Mouse (Mus musculus) bone marrow, adult 2 months (tissue): ENCODE results near the gene Gtsf1l.

Experiments used
- CTCF ChIP-seq: fragments of 200-500 bp; IDR thresholded peaks from 2 replicates; pipeline ENCODE4 v1.5.1; 2011; ENCODE audit warnings: low read length, control low read depth; ENCODE audit not compliant: control insufficient read depth, insufficient read depth
- POLR2A ChIP-seq: fragments of 200-500 bp; IDR thresholded peaks from 2 replicates; pipeline ENCODE4 v1.6.1; 2011; ENCODE audit warnings: low read depth, mild to moderate bottlenecking, control low read depth, low read length, borderline replicate concordance; ENCODE audit not compliant: control insufficient read depth

DNA sequence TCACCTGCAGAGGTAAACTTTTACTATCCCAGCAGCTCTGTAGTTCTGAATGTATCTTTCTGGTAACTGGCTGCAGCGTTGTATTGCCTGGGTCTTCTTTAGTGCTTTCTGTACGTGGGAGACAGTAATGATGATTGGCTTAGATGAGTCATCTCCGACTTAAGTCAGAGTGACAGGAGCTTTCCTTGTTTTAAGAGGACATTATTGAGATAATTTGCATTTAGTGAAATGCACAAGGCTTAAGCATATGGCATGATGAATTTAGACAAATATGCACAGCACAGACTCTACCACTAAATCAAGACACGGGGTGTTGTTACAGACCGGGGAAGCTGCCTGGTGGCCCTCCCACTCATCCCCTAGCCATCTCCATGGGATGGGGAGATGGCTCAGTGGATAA, 44.7 kb upstream of the Gtsf1l start:
- TF ChIP-seq CTCF (no peak), POLR2A (no peak)
